Mouse (Mus musculus) liver, embryonic 15.5 days (tissue): ENCODE data around the gene Map3k1. TPM values are rescaled to one million over a fixed set of nuclear protein-coding genes. Genes with fewer than 3 reads are reported as not detected.

Experiments used
- ATAC-seq: fragments of 200-750 bp; cut with Nextera tagmentation; 2 replicates; pipeline ENCODE4 v1.8.0; 2017; ENCODE audit warnings: moderate number of reproducible peaks, mild to moderate bottlenecking, moderate library complexity; ENCODE audit not compliant: insufficient read depth
- H3K27ac ChIP-seq: fragments of 300-500 bp; sonication (generic); replicated peaks from 2 replicates; pipeline ENCODE4 v1.5.1; 2015; ENCODE audit warnings: mild to moderate bottlenecking, inconsistent platforms
- H3K27me3 ChIP-seq: fragments of 300-500 bp; sonication (generic); 2 replicates; pipeline ENCODE4 v1.6.1; 2015; ENCODE audit warnings: mild to moderate bottlenecking, inconsistent platforms
- H3K36me3 ChIP-seq: fragments of 300-500 bp; sonication (generic); replicated peaks from 2 replicates; pipeline ENCODE4 v1.6.1; 2015; ENCODE audit warnings: moderate library complexity, mild to moderate bottlenecking, inconsistent platforms
- H3K4me1 ChIP-seq: fragments of 300-500 bp; sonication (generic); replicated peaks from 2 replicates; pipeline ENCODE4 v1.6.1; 2015; ENCODE audit warnings: inconsistent platforms
- H3K4me2 ChIP-seq: fragments of 300-500 bp; sonication (generic); 2 replicates; pipeline ENCODE4 v1.6.1; 2015; ENCODE audit warnings: moderate library complexity, mild to moderate bottlenecking, inconsistent platforms
- H3K4me3 ChIP-seq: fragments of 300-500 bp; sonication (generic); replicated peaks from 2 replicates; pipeline ENCODE4 v1.5.1; 2015; ENCODE audit warnings: mild to moderate bottlenecking, inconsistent platforms
- H3K9ac ChIP-seq: fragments of 300-500 bp; sonication (generic); 2 replicates; pipeline ENCODE4 v1.6.1; 2015; ENCODE audit warnings: moderate library complexity, mild to moderate bottlenecking, inconsistent platforms
- H3K9me3 ChIP-seq: fragments of 300-500 bp; sonication (generic); replicated peaks from 2 replicates; pipeline ENCODE4 v1.6.1; 2016; ENCODE audit warnings: inconsistent platforms
- WGBS: fragments of 180-500 bp; shearing (Covaris S2); methylation state at CpG from one replicate; pipeline ENCODE4 v1.1.7; 2015; ENCODE audit warnings: mixed read lengths; ENCODE audit not compliant: insufficient replicate concordance; 5-methylcytosine and 5-hydroxymethylcytosine counted together
- polyA plus RNA-seq: library from polyadenylated mRNA; unstranded; fragments of >200 nt; fragmentation: Nextera tagmentation; extraction: Ambion mirVana; gene quantifications from 2 replicates; pipeline ENCODE4 v1.2.1, GENCODE M21; 2015

The Map3k1 gene
- polyA plus RNA-seq, 1 experiment from 2014 or later, result 12.3 TPM

- H3K9me3 ChIP-seq, result no peaks in the 10 kb centered on the region
- no peak for ATAC-seq
- 79% methylated on average over 13 of the region's 13 CpGs for WGBS
- no peaks in the 10 kb centered on the region for H3K36me3 ChIP-seq
- peaks cover 25% of the 10 kb centered on the region for H3K4me1 ChIP-seq
- H3K4me3 ChIP-seq, result no peak overlapping the region
- peaks cover 34% of the 10 kb centered on the region for H3K27me3 ChIP-seq
- no peak overlapping the region for H3K9ac ChIP-seq
- no peak overlapping the region for H3K4me2 ChIP-seq
- no peak overlapping the region for H3K27ac ChIP-seq
Observed at GRCm38 (mm10) chr13:111810998-111811628, 2.3 kb upstream of the Map3k1 start.

- peaks cover 39% of the 10 kb centered on the region for H3K4me1 ChIP-seq
- H3K9me3 ChIP-seq, result no peaks in the 10 kb centered on the region
- peak overlapping the region; percentile 99 for H3K4me2 ChIP-seq
- peak overlapping the region; percentile 94 for H3K27ac ChIP-seq
- H3K4me3 ChIP-seq, result peak overlapping the region; percentile 99
- whole genome bisulfite sequencing, result 1% methylated on average over 29 of the region's 29 CpGs
- peaks cover 34% of the 10 kb centered on the region for H3K27me3 ChIP-seq
- H3K9ac ChIP-seq, result peak overlapping the region; percentile 99
- H3K36me3 ChIP-seq, result no peaks in the 10 kb centered on the region
- ATAC-seq, result peak; percentile 26
Observed at GRCm38 (mm10) chr13:111809466-111810228, 854 bp upstream of the Map3k1 start.

GRCm38 (mm10) chr13:111808387-111808636 lies 481 bp downstream of the Map3k1 start:
- ATAC-seq, result peak; percentile 64
- under 1% methylated on average over 38 of the region's 38 CpGs for WGBS
- Histone ChIP-seq H3K27me3 (peaks cover 34% of the 10 kb centered on the region), H3K4me2 (peak overlapping the region; percentile 99), H3K4me1 (peaks cover 53% of the 10 kb centered on the region), H3K4me3 (peak overlapping the region; percentile 99), H3K36me3 (no peaks in the 10 kb centered on the region), H3K9me3 (no peaks in the 10 kb centered on the region), H3K27ac (peak overlapping the region; percentile 94), H3K9ac (peak overlapping the region; percentile 99)

GRCm38 (mm10) chr13:111807596-111808386 lies 1.0 kb downstream of the Map3k1 start:
- peak overlapping the region; percentile 99 for H3K4me2 ChIP-seq
- H3K9ac ChIP-seq, result peak overlapping the region; percentile 99
- under 1% methylated on average over 64 of the region's 79 CpGs for WGBS
- H3K4me3 ChIP-seq, result peak overlapping the region; percentile 99
- H3K4me1 ChIP-seq, result peaks cover 58% of the 10 kb centered on the region
- peaks cover 34% of the 10 kb centered on the region for H3K27me3 ChIP-seq
- H3K36me3 ChIP-seq, result no peaks in the 10 kb centered on the region
- H3K27ac ChIP-seq, result peak overlapping the region; percentile 94
- peak; percentile 19; the same call in 1 of the 2 replicates for ATAC-seq
- no peaks in the 10 kb centered on the region for H3K9me3 ChIP-seq

GRCm38 (mm10) chr13:111807105-111807595 lies 1.6 kb downstream of the Map3k1 start:
- H3K9ac ChIP-seq, result peak overlapping the region; percentile 99
- under 1% methylated on average over 11 of the region's 11 CpGs for WGBS
- peak overlapping the region; percentile 99 for H3K4me3 ChIP-seq
- no peaks in the 10 kb centered on the region for H3K36me3 ChIP-seq
- peaks cover 63% of the 10 kb centered on the region for H3K4me1 ChIP-seq
- peak overlapping the region; percentile 99 for H3K4me2 ChIP-seq
- peaks cover 29% of the 10 kb centered on the region for H3K27me3 ChIP-seq
- no peaks in the 10 kb centered on the region for H3K9me3 ChIP-seq
- ATAC-seq, result no peak
- peak overlapping the region; percentile 94 for H3K27ac ChIP-seq

- H3K4me2 ChIP-seq, result peak overlapping the region; percentile 99
- ATAC-seq, result no peak
- peak overlapping the region; percentile 99 for H3K4me3 ChIP-seq
- peak overlapping the region; percentile 77 for H3K27ac ChIP-seq
- H3K36me3 ChIP-seq, result no peaks in the 10 kb centered on the region; the same call in 1 of the 2 replicates
- 24% methylated on average over 15 of the region's 15 CpGs for WGBS
- peaks cover 73% of the 10 kb centered on the region for H3K4me1 ChIP-seq
- peaks cover 19% of the 10 kb centered on the region for H3K27me3 ChIP-seq
- H3K9me3 ChIP-seq, result no peaks in the 10 kb centered on the region
- 0 out of 2 replicates have a peak overlapping the region, but pooled peaks have one; percentile 17 for H3K9ac ChIP-seq
Observed at GRCm38 (mm10) chr13:111805738-111806722, 2.8 kb downstream of the Map3k1 start.

GRCm38 (mm10) chr13:111804951-111805673 lies 3.7 kb downstream of the Map3k1 start:
- peaks cover 78% of the 10 kb centered on the region for H3K4me1 ChIP-seq
- peak overlapping the region; percentile 99 for H3K4me2 ChIP-seq
- no peaks in the 10 kb centered on the region; the same call in 1 of the 2 replicates for H3K36me3 ChIP-seq
- 47% methylated on average over 10 of the region's 10 CpGs for WGBS
- no peak overlapping the region for H3K9ac ChIP-seq
- no peaks in the 10 kb centered on the region for H3K9me3 ChIP-seq
- H3K4me3 ChIP-seq, result no peak overlapping the region
- no peak for ATAC-seq
- H3K27me3 ChIP-seq, result peaks cover 10% of the 10 kb centered on the region
- peak overlapping the region; percentile 77 for H3K27ac ChIP-seq

DNA sequence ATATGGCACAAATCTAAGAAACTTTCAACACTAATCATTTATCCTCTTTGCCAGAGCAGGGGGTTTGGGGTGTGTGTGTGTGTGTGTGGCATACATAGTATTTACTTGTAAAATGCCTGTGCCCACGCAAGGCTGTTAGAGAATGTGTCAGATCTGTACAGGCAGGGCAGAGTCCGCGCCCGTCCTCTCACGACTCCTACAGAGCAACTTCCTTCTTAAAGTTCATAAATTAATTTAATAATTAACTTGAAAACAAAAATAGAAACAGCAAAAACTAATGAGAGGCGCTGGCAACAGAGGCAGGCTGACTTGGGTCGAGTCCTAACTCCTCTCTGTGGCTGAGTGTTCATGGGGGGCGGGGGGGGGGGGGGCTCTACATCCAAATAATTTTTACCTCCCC lies 4.6 kb downstream of the Map3k1 start:
- no peak for ATAC-seq
- Histone ChIP-seq H3K36me3 (no peaks in the 10 kb centered on the region; the same call in 1 of the 2 replicates), H3K27ac (peak overlapping the region; percentile 77; the same call in 1 of the 2 replicates), H3K27me3 (peaks cover under 1% of the 10 kb centered on the region; the same call in 1 of the 2 replicates), H3K4me1 (peaks cover 76% of the 10 kb centered on the region), H3K9me3 (no peaks in the 10 kb centered on the region), H3K4me2 (peak overlapping the region; percentile 99; the same call in 1 of the 2 replicates), H3K4me3 (no peak overlapping the region), H3K9ac (no peak overlapping the region)
- WGBS, result 61% methylated on average over 8 of the region's 8 CpGs

DNA sequence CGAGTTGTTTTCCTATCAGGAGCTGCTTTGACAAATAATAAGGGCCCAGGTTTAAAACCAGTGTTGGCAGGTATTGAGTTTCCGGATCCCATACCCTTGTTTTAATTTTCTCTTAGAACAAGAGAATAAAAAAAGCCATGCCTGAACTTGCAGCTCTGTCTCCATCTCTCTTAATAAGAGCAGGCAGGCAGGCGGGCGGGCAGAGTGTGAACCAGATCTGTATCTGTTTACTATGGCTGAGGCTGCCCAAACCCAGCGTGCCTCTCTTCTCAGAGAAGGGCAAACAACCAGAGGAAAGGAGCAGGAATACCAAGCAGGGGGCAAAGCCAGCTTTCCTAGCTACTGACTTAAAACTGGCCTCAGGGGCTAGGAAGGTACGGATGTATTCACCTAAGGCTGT lies 5.3 kb downstream of the Map3k1 start:
- Histone ChIP-seq H3K4me1 (peaks cover 82% of the 10 kb centered on the region), H3K36me3 (no peaks in the 10 kb centered on the region; the same call in 1 of the 2 replicates), H3K9ac (no peak overlapping the region), H3K27me3 (no peaks in the 10 kb centered on the region), H3K4me2 (no peak overlapping the region), H3K4me3 (no peak overlapping the region), H3K27ac (0 out of 2 replicates have a peak overlapping the region, but pooled peaks have one; percentile 24), H3K9me3 (no peaks in the 10 kb centered on the region)
- 54% methylated on average over 6 of the region's 6 CpGs for WGBS
- no peak for ATAC-seq
